Mouse (Mus musculus) myocyte (in vitro differentiated cells): Measurements from ENCODE around the gene Tmem82. TPM values are rescaled to one million over a fixed set of nuclear protein-coding genes. Genes with fewer than 3 reads are reported as not detected.
A peak's percentile ranks its signal among the peaks of the same experiment; 100 is the strongest.

Experiments
- H3K27me3 ChIP-seq: one replicate; pipeline ENCODE4 v1.6.1; 2011; ENCODE audit not compliant: control insufficient read depth, insufficient read depth, insufficient read length
- H3K36me3 ChIP-seq: one replicate; pipeline ENCODE4 v1.6.1; 2011; ENCODE audit not compliant: control insufficient read depth, insufficient read depth
- H3K4me2 ChIP-seq: one replicate; pipeline ENCODE4 v1.6.1; 2011; ENCODE audit warnings: low read depth, control low read depth
- H3K4me3 ChIP-seq: one replicate; pipeline ENCODE4 v1.5.1; 2011; ENCODE audit warnings: mild to moderate bottlenecking, control low read depth, moderate library complexity
- H3K79me2 ChIP-seq: one replicate; pipeline ENCODE4 v1.6.1; 2011; ENCODE audit not compliant: control insufficient read depth, insufficient read depth
- H3ac ChIP-seq: one replicate; pipeline ENCODE4 v1.6.1; 2011; ENCODE audit not compliant: control insufficient read depth, insufficient read length
- CEBPB ChIP-seq: IDR thresholded peaks from 2 replicates; pipeline ENCODE4 v1.6.1; 2011; ENCODE audit warnings: mild to moderate bottlenecking, moderate library complexity; ENCODE audit not compliant: poor library complexity, insufficient read depth, severe bottlenecking
- E2F4 ChIP-seq: IDR thresholded peaks from one replicate; pipeline ENCODE4 v1.6.1; 2011; ENCODE audit warnings: mild to moderate bottlenecking, control low read depth, moderate library complexity; ENCODE audit not compliant: insufficient read depth
- MAX ChIP-seq: IDR thresholded peaks from one replicate; pipeline ENCODE4 v1.6.1; 2011; ENCODE audit warnings: low read depth, mild to moderate bottlenecking, control low read depth
- MYOD1 ChIP-seq, 3 experiments: IDR thresholded peaks; one replicate each; pipeline ENCODE4 v1.6.1; 2011; ENCODE audit warnings: control low read depth in 2 of 3, low read depth in 2 of 3, mild to moderate bottlenecking in 2 of 3, moderate library complexity in 1 of 3; ENCODE audit not compliant: insufficient read length in 2 of 3, control insufficient read depth in 1 of 3
- MYOG ChIP-seq, 3 experiments: IDR thresholded peaks; one replicate each; pipeline ENCODE4 v1.6.1; 2011; ENCODE audit warnings: control low read depth in 2 of 3, low read depth in 2 of 3, mild to moderate bottlenecking in 2 of 3; ENCODE audit not compliant: insufficient read length in 2 of 3, control insufficient read depth in 1 of 3, insufficient read depth in 1 of 3
- POLR2A ChIP-seq: IDR thresholded peaks from one replicate; pipeline ENCODE4 v1.6.1; 2011; ENCODE audit warnings: low read depth, mild to moderate bottlenecking, control low read depth, moderate library complexity; ENCODE audit not compliant: insufficient read length
- POLR2AphosphoS2 ChIP-seq: IDR thresholded peaks from one replicate; pipeline ENCODE4 v1.6.1; 2011; ENCODE audit warnings: low read depth, control low read depth; ENCODE audit not compliant: insufficient read length
- REST ChIP-seq: IDR thresholded peaks from one replicate; pipeline ENCODE4 v1.6.1; 2011; ENCODE audit warnings: mild to moderate bottlenecking, control low read depth, moderate library complexity; ENCODE audit not compliant: insufficient read depth, insufficient read length
- SRF ChIP-seq: IDR thresholded peaks from one replicate; pipeline ENCODE4 v1.6.1; 2011; ENCODE audit warnings: low read depth; ENCODE audit not compliant: control insufficient read depth, insufficient read length
- TCF12 ChIP-seq: IDR thresholded peaks from one replicate; pipeline ENCODE4 v1.6.1; 2011; ENCODE audit warnings: mild to moderate bottlenecking, control low read depth; ENCODE audit not compliant: poor library complexity, insufficient read depth, severe bottlenecking
- TCF3 ChIP-seq: IDR thresholded peaks from one replicate; pipeline ENCODE4 v1.6.1; 2011; ENCODE audit warnings: low read depth, control low read depth; ENCODE audit not compliant: insufficient read length
- USF1 ChIP-seq: IDR thresholded peaks from one replicate; pipeline ENCODE4 v1.6.1; 2011; ENCODE audit warnings: low read depth, mild to moderate bottlenecking, control low read depth, moderate library complexity
- polyA plus RNA-seq: library from polyadenylated mRNA; unstranded; fragments of >200 nt; fragmentation: generic; extraction: Trizol; gene quantifications from one replicate; pipeline ENCODE4 v1.2.1, GENCODE M21; 2012; ENCODE audit warnings: missing spikeins

The Tmem82 gene
- polyA plus RNA-seq, 1 experiment = 0.02 TPM

GRCm38 (mm10) chr4:141603921-141604320, 14.5 kb downstream of the Tmem82 start:
- no peak for TF ChIP-seq E2F4
- no peak for TF ChIP-seq SRF
- no peak for TF ChIP-seq TCF12
- peak in 1 of 3 experiments; percentile 30 for TF ChIP-seq MYOG (IDR thresholded peaks at IDR 0.05; ENCODE audit: control insufficient read depth in 1 of 3, insufficient read depth in 1 of 3, insufficient read length in 2 of 3, low read depth in 2 of 3)
- no peak for TF ChIP-seq USF1
- TF ChIP-seq POLR2AphosphoS2 = no peak
- no peak for TF ChIP-seq POLR2A
- no peak for TF ChIP-seq CEBPB
- TF ChIP-seq MAX = no peak
- Histone ChIP-seq H3K4me3 (no peak overlapping the region), H3K27me3 (no peaks in the 10 kb centered on the region), H3K36me3 (no peaks in the 10 kb centered on the region), H3ac (no peak overlapping the region), H3K79me2 (no peaks in the 10 kb centered on the region), H3K4me2 (no peak overlapping the region)

GRCm38 (mm10) chr4:141602523-141603223, 15.8 kb downstream of the Tmem82 start:
- H3K4me2 ChIP-seq = no peak overlapping the region
- H3K79me2 ChIP-seq = peaks cover 7% of the 10 kb centered on the region
- no peak for TF ChIP-seq USF1
- no peak for TF ChIP-seq E2F4
- TF ChIP-seq SRF = no peak
- TF ChIP-seq MYOD1 (IDR thresholded peaks at IDR 0.05; ENCODE audit: control insufficient read depth in 1 of 3, insufficient read length in 2 of 3, low read depth in 2 of 3) = no peak
- no peak for TF ChIP-seq TCF12
- no peak overlapping the region for H3ac ChIP-seq
- no peak overlapping the region for H3K4me3 ChIP-seq
- H3K36me3 ChIP-seq = no peaks in the 10 kb centered on the region
- H3K27me3 ChIP-seq = no peaks in the 10 kb centered on the region

DNA sequence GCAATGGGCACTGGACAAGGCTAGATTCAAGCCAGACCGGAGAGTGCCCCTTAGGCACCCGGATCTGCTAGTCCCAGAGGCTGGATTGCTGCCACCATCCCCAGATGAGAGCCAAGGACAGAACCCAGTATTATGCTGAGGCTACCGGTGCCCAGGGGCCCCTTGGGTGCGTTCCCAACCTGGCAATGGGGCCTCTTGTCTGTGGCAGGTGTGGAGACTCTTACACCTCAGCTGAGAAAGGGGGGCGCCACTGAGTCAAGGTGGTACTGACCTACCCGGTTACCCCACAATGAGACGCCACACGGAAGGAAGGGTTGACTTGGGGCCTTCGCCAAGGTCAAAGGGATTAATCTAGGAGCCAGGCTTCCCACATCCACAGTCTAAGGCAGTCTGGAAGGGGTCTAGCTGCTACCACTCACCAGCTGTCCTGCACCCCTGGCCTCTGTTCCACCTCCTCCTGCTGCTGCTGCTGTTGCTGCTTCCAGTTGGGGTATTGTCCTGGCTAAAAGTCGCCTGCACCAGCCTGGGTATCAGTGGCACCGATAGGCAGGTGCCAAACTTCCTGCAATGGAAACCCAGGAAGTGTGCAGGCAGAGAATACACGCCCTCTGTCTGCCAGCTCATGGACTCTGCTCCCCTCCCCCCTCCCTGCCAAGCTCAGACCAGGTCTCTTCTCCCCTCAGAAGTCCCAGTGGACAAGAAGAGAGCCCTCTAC, 17.1 kb downstream of the Tmem82 start:
- TF ChIP-seq CEBPB = no peak
- TF ChIP-seq MYOD1 (IDR thresholded peaks at IDR 0.05; ENCODE audit: control insufficient read depth in 1 of 3, insufficient read length in 2 of 3, low read depth in 2 of 3) = peak in 1 of 3 experiments; percentile 34
- peaks cover 13% of the 10 kb centered on the region for H3K79me2 ChIP-seq
- H3K4me3 ChIP-seq = no peak overlapping the region
- H3K4me2 ChIP-seq = no peak overlapping the region
- H3K27me3 ChIP-seq = no peaks in the 10 kb centered on the region
- H3ac ChIP-seq = no peak overlapping the region
- H3K36me3 ChIP-seq = no peaks in the 10 kb centered on the region

DNA sequence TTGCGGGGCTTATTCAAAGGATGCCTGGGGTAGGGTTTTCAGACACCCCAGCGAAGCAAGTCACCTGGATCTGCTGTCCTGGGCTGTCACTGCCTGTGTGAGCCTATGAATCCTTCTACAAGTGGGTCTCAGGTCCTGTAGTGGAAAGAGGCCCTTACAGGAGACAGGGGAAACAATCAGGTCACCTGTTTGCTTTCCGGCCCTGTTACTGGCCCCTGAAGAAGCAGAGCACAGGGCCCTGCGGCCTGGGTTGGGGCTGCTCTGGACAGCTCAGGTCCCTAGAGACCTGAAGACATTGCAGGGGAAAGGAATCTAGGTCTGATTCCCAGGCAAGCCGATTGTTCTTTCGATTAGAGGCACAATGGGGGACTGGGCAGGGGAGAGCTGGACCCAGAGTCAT, 18.1 kb downstream of the Tmem82 start:
- Histone ChIP-seq H3ac (no peak overlapping the region), H3K4me3 (peak overlapping the region; percentile 73), H3K27me3 (no peaks in the 10 kb centered on the region), H3K4me2 (peak overlapping the region; percentile 87), H3K36me3 (no peaks in the 10 kb centered on the region), H3K79me2 (peaks cover 13% of the 10 kb centered on the region)
- no peak for TF ChIP-seq E2F4
- TF ChIP-seq MAX = no peak
- no peak for TF ChIP-seq TCF12
- TF ChIP-seq MYOG (IDR thresholded peaks at IDR 0.05; ENCODE audit: control insufficient read depth in 1 of 3, insufficient read depth in 1 of 3, insufficient read length in 2 of 3, low read depth in 2 of 3) = no peak
- TF ChIP-seq CEBPB = no peak
- TF ChIP-seq USF1 = no peak
- no peak for TF ChIP-seq SRF
- TF ChIP-seq MYOD1 (IDR thresholded peaks at IDR 0.05; ENCODE audit: control insufficient read depth in 1 of 3, insufficient read length in 2 of 3, low read depth in 2 of 3) = no peak
- no peak for TF ChIP-seq POLR2AphosphoS2
- no peak for TF ChIP-seq REST
- TF ChIP-seq POLR2A = no peak
- TF ChIP-seq TCF3 = no peak
